Mouse (Mus musculus): ENCODE results near the gene Atg7. TPM values are rescaled to one million over a fixed set of nuclear protein-coding genes. Genes with fewer than 3 reads are reported as not detected.

The Atg7 gene
- polyA plus RNA-seq, 1 experiment from 2014 or later = 10.9 TPM

GRCm38 (mm10) chr6:114659992-114660800, 17.3 kb downstream of the Atg7 start:
- H3K4me3 ChIP-seq (ENCODE audit: low read depth, low read length) = no peak overlapping the region
- DNase-seq (peak; percentile 56), ATAC-seq (peak; percentile 97)
- peak overlapping the region; percentile 26; the same call in 1 of the 2 replicates for H3K9ac ChIP-seq (replicated peaks)
- WGBS (ENCODE audit: insufficient replicate concordance) = 57% methylated on average over 5 of the region's 5 CpGs
- peaks cover 26% of the 10 kb centered on the region for H3K4me1 ChIP-seq (ENCODE audit: insufficient read depth)
- no peaks in the 10 kb centered on the region for H3K27me3 ChIP-seq (ENCODE audit: insufficient read depth, low read length)
- no peaks in the 10 kb centered on the region for H3K9me3 ChIP-seq (ENCODE audit: low read length)
- TF ChIP-seq CTCF (IDR thresholded peaks at IDR 0.05; ENCODE audit: low read depth) = no peak
- peak; percentile 82 for TF ChIP-seq EP300 (IDR thresholded peaks at IDR 0.05; ENCODE audit: low read depth)
- H3K36me3 ChIP-seq (replicated peaks; ENCODE audit: insufficient read depth, low read length) = no peaks in the 10 kb centered on the region
- peak overlapping the region; percentile 58 for H3K4me2 ChIP-seq (ENCODE audit: low read depth, low read length)
- peak overlapping the region; percentile 89 for H3K27ac ChIP-seq (ENCODE audit: low read depth)

GRCm38 (mm10) chr6:114663707-114664106, 20.8 kb downstream of the Atg7 start:
- DNase-seq = no peak
- 75% methylated on average over 2 of the region's 2 CpGs for WGBS (ENCODE audit: insufficient replicate concordance)
- no peak overlapping the region for H3K27ac ChIP-seq (ENCODE audit: low read depth)

GRCm38 (mm10) chr6:114664716-114665115, 21.8 kb downstream of the Atg7 start:
- 76% methylated on average over 2 of the region's 2 CpGs for WGBS (ENCODE audit: insufficient replicate concordance)
- Histone ChIP-seq H3K4me3 (ENCODE audit: low read depth, low read length) (no peak overlapping the region), H3K27me3 (ENCODE audit: insufficient read depth, low read length) (no peaks in the 10 kb centered on the region), H3K4me2 (ENCODE audit: low read depth, low read length) (no peak overlapping the region), H3K27ac (ENCODE audit: low read depth) (no peak overlapping the region), H3K9ac (replicated peaks) (no peak overlapping the region), H3K9me3 (ENCODE audit: low read length) (no peaks in the 10 kb centered on the region), H3K36me3 (replicated peaks; ENCODE audit: insufficient read depth, low read length) (no peaks in the 10 kb centered on the region), H3K4me1 (ENCODE audit: insufficient read depth) (peaks cover 15% of the 10 kb centered on the region)
- no peak for DNase-seq
- no peak for ATAC-seq
- TF ChIP-seq CTCF (IDR thresholded peaks at IDR 0.05; ENCODE audit: low read depth) (no peak), EP300 (IDR thresholded peaks at IDR 0.05; ENCODE audit: low read depth) (no peak)

More at GRCm38 (mm10) chr6:114663707-114664106, 20.8 kb downstream of the Atg7 start:
- H3K4me1 ChIP-seq (ENCODE audit: insufficient read depth) = peaks cover 25% of the 10 kb centered on the region
- no peaks in the 10 kb centered on the region for H3K36me3 ChIP-seq (replicated peaks; ENCODE audit: insufficient read depth, low read length)
- H3K27me3 ChIP-seq (ENCODE audit: insufficient read depth, low read length) = no peaks in the 10 kb centered on the region
- no peak for ATAC-seq
- H3K9ac ChIP-seq (replicated peaks) = no peak overlapping the region
- no peak overlapping the region for H3K4me3 ChIP-seq (ENCODE audit: low read depth, low read length)
- H3K9me3 ChIP-seq (ENCODE audit: low read length) = no peaks in the 10 kb centered on the region
- no peak for TF ChIP-seq CTCF (IDR thresholded peaks at IDR 0.05; ENCODE audit: low read depth)
- TF ChIP-seq EP300 (IDR thresholded peaks at IDR 0.05; ENCODE audit: low read depth) = no peak
- no peak overlapping the region for H3K4me2 ChIP-seq (ENCODE audit: low read depth, low read length)

GRCm38 (mm10) chr6:114667518-114667917, 24.6 kb downstream of the Atg7 start:
- TF ChIP-seq EP300 (IDR thresholded peaks at IDR 0.05; ENCODE audit: low read depth) (no peak), CTCF (IDR thresholded peaks at IDR 0.05; ENCODE audit: low read depth) (no peak)
- DNase-seq = no peak
- ATAC-seq = no peak
- Histone ChIP-seq H3K4me3 (ENCODE audit: low read depth, low read length) (no peak overlapping the region), H3K27ac (ENCODE audit: low read depth) (no peak overlapping the region), H3K9ac (replicated peaks) (no peak overlapping the region), H3K9me3 (ENCODE audit: low read length) (no peaks in the 10 kb centered on the region), H3K4me1 (ENCODE audit: insufficient read depth) (peaks cover 3% of the 10 kb centered on the region; the same call in 1 of the 2 replicates), H3K36me3 (replicated peaks; ENCODE audit: insufficient read depth, low read length) (no peaks in the 10 kb centered on the region), H3K4me2 (ENCODE audit: low read depth, low read length) (no peak overlapping the region), H3K27me3 (ENCODE audit: insufficient read depth, low read length) (no peaks in the 10 kb centered on the region)
- 85% methylated on average over 6 of the region's 6 CpGs for WGBS (ENCODE audit: insufficient replicate concordance)

- Histone ChIP-seq H3K9ac (replicated peaks) (no peak overlapping the region), H3K4me2 (ENCODE audit: low read depth, low read length) (no peak overlapping the region), H3K36me3 (replicated peaks; ENCODE audit: insufficient read depth, low read length) (peaks cover 17% of the 10 kb centered on the region), H3K27me3 (ENCODE audit: insufficient read depth, low read length) (no peaks in the 10 kb centered on the region), H3K4me3 (ENCODE audit: low read depth, low read length) (no peak overlapping the region), H3K27ac (ENCODE audit: low read depth) (no peak overlapping the region), H3K9me3 (ENCODE audit: low read length) (0 out of 2 replicates have a peak, but pooled peaks cover 5% of the 10 kb centered on the region), H3K4me1 (ENCODE audit: insufficient read depth) (no peaks in the 10 kb centered on the region; the same call in 1 of the 2 replicates)
- ATAC-seq (no peak), DNase-seq (no peak)
- TF ChIP-seq CTCF (IDR thresholded peaks at IDR 0.05; ENCODE audit: low read depth) = peak; percentile 39
- no peak for TF ChIP-seq EP300 (IDR thresholded peaks at IDR 0.05; ENCODE audit: low read depth)
Measured at GRCm38 (mm10) chr6:114674771-114675170, 31.9 kb downstream of the Atg7 start.

- 66% methylated on average over 5 of the region's 5 CpGs for WGBS (ENCODE audit: insufficient replicate concordance)
- H3K9me3 ChIP-seq (ENCODE audit: low read length) = 0 out of 2 replicates have a peak, but pooled peaks cover 5% of the 10 kb centered on the region
- no peaks in the 10 kb centered on the region; the same call in 1 of the 2 replicates for H3K4me1 ChIP-seq (ENCODE audit: insufficient read depth)
- H3K4me3 ChIP-seq (ENCODE audit: low read depth, low read length) = no peak overlapping the region
- H3K27ac ChIP-seq (ENCODE audit: low read depth) = no peak overlapping the region
- no peaks in the 10 kb centered on the region for H3K27me3 ChIP-seq (ENCODE audit: insufficient read depth, low read length)
- no peak overlapping the region for H3K9ac ChIP-seq (replicated peaks)
- TF ChIP-seq CTCF (IDR thresholded peaks at IDR 0.05; ENCODE audit: low read depth) = no peak
- TF ChIP-seq EP300 (IDR thresholded peaks at IDR 0.05; ENCODE audit: low read depth) = no peak
- H3K4me2 ChIP-seq (ENCODE audit: low read depth, low read length) = no peak overlapping the region
- H3K36me3 ChIP-seq (replicated peaks; ENCODE audit: insufficient read depth, low read length) = peaks cover 27% of the 10 kb centered on the region
- ATAC-seq (no peak), DNase-seq (no peak)
Measured at GRCm38 (mm10) chr6:114676091-114676490, 33.2 kb downstream of the Atg7 start.
